Mouse (Mus musculus): ENCODE measurements around the gene 4931409K22Rik. TPM values are rescaled to one million over a fixed set of nuclear protein-coding genes. Genes with fewer than 3 reads are reported as not detected.
A peak's percentile ranks its signal among the peaks of the same experiment; 100 is the strongest.

4931409K22Rik gene
- total RNA-seq (2021): not detected
- long read RNA-seq, experiment 1: 0 reads
- long read RNA-seq, experiment 2: 0 reads

DNA sequence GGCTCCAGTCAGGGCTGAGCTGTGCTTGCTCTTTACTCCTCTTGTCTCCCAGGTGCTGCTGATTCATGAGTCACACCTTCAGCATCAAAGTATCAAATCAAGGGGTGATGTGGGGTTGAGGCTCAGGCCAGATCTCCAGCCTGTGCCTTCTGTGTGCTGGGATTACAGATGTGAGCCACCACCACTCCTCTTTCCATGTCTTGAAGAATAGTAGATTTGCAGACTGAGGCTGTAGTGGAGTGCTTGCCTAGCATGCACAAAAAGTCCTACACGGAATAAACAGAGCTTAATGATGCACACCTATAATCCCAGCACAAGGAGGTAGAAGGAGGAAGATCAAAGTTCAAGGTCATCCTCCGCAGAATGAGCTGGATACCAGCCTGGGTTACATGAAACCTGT is at the start of gene 4931409K22Rik:
4931409K22Rik (minus strand) TSS at position 101 of the 400 bp plus-strand sequence.
- DNase-seq (ENCODE audit: low spot score): no peak

DNA sequence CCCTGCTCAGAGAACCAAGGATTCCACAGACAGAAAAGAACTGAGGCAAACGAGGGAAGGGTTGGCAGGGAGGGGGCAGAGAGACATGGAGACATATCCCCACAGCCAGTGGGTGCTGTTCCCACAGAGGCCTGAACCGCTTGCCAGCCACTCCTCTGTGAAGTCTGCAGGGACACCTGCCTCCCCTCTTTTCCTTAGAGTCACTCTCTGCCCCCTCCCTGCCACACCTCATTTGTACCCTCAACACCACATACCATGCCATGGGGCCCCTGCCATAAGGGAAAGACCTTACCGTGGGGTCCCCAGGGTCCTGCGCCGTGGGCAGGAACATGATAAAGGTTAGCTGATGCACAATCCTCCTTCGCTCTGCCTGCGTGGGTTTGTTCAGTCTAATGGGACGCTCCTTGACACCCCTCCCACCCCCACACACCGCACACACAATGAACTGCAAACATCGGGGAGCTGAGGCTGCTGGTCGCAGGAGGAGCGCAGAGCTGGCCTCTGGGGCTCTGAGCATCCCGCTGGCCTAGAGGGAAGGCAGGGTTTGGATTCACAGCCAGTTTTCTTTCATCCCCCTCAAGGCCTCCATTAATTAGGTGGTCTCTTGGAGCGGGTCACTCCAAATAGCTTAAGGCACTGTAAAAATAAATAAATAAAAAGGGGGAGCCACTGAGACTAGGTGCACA is 49.5 kb upstream of the 4931409K22Rik start:
- DNase-seq (ENCODE audit: low spot score): no peak

GRCm38 (mm10) chr5:24605321-24605979 is 48.8 kb upstream of the 4931409K22Rik start:
- no peak for DNase-seq (ENCODE audit: low spot score)

DNA sequence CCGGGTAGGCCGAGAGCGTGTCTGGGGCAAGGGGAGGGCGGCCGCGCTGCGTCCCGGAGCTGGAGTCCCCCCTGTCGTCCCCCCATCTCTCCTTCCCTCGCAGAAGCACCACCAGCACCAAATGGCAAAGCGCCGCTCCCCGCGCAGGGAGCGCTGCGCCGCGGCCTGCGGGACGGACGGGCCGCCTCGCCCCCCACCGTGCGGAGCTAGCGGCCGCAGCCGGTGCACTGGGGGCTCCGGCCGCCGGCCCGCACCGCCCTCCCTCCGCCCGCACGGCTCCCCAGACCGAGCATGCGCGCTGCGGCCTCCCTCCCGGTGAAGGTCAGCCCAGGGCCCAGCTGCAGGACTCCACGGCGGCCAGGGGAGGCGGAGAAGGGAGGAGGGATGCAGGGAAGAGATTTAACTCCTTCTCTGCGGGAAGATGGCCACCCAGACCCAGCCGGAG is 48.1 kb upstream of the 4931409K22Rik start:
- DNase-seq (ENCODE audit: low spot score): peak; percentile 93

DNA sequence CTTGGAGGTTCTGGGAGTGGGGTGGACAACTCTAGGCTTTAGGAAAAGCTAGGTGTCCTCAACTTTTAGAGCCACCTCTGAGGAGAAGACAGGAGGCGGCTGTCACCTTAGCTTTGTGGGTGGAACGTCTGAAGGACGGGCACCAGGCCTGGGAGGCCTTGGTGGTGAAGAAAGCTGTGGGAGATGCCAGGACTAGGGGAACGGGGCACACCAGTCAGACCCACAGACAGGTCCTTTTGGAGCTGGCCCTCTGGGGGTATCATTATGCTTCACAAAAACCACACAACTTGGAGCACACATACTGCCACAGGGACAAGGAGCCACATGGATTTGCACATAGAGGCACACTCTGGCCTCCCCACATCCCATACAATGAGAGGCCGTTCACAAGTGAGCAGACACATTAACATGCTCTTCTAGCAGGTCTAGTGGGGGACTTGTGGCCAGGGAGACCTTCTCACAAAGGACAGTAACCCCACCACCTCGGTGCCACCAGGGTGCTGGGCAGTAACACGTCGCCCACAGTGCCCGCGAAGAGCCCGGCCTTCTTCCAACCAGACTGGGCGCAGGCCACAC is 47.6 kb upstream of the 4931409K22Rik start:
- DNase-seq (ENCODE audit: low spot score): no peak

GRCm38 (mm10) chr5:24603431-24604010 is 46.9 kb upstream of the 4931409K22Rik start:
- DNase-seq (ENCODE audit: low spot score): no peak

DNA sequence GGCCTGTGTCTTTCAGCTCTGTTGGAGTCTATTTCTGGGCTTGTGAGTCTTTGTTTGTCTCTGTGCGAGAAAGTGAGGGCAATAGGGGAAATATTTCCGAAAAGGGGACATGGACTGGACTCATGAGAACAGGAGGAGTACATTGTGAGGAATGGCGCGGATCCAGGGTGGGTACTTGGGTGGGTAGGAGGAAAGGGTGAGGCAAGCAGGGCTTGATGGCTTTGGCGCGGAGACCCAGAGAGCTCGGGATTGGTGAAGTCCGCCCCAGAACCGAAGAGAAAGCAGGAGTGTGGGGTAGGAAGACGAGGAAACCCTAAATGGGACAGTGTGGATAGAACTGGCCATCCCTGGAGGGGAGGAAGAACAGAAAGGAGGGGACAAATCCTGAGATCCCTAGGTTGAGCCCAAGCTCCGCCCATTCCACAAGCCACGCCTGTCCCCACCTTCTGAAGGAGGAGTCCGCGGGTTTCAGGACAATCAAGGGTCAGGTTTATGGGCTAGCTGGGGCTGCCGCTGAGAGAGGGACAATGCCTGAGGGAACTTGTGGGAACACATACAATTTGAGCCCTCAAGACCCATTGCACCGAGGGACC is 46.2 kb upstream of the 4931409K22Rik start:
- peak; percentile 95 for DNase-seq (ENCODE audit: low spot score)

DNA sequence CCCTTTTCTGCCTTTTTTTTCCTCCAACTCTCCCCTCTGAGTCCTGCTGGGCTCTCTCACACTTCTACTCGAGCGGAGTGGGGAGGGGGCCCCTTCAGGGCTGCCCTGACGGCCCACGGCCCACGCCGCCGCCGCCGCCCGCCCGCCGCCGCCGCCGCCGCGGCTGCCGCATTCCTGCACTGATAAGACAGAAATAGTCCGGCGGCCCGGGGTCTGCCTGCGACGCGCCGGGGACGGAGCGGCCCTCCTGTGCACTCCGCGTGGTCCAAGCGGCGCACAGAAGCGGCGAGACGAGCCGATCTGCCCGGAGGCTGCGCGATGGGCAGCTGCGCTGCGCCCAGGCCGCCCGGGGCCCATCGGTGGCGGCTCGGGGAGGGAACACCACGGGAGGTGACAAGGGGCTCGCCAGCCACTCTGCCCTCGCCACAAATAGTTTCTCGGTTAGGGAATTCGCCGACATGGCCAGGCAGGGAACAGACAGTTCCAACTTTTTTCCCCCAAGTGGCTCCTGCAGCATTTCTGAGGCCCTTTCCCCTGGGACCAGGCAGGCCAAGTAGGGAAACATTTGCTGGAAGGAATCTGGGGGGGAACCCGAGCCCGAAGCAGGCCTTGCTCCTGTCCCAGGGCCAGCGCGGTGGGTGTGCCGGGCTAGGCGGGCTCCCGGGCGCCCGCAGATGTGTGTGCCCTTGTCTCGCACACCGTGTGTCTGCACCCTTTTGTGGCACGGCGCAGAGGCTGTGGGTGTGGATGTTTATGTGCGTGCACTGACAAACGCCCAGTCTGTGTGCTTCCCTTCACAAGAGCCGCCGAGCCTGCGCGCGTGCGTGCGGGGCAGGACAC is 45.5 kb upstream of the 4931409K22Rik start:
- peak; percentile 83 for DNase-seq (ENCODE audit: low spot score)

GRCm38 (mm10) chr5:24601071-24601835 is 44.6 kb upstream of the 4931409K22Rik start:
- no peak for DNase-seq (ENCODE audit: low spot score)

- peak; percentile 91 for DNase-seq (ENCODE audit: low spot score)
Measured at GRCm38 (mm10) chr5:24600236-24600635, 43.6 kb upstream of the 4931409K22Rik start.

GRCm38 (mm10) chr5:24599137-24599536 is 42.5 kb upstream of the 4931409K22Rik start:
- no peak for DNase-seq (ENCODE audit: low spot score)

DNA sequence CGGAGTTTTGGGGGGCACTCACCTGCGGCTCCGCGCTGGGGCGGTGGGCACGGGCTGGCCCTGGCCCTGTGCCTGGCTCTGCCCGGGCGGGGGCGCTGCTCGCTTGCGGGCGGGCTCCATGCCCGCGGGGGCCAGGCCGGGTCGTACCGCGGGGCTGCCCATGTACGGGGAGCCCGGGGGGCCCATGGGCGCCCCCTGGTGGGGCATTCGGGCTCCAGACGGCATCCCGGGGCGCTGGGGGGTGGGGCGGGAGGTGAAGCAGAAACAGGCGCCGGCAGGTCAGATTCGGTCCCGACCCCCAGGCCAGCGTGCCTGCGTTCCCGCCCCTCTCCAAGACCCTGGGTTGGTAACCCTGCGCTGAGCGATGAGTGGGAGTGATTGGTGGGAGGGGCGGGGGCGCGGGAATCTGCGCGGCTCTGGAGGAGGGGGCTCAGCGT is 42.0 kb upstream of the 4931409K22Rik start:
- peak; percentile 58 for DNase-seq (ENCODE audit: low spot score)

DNA sequence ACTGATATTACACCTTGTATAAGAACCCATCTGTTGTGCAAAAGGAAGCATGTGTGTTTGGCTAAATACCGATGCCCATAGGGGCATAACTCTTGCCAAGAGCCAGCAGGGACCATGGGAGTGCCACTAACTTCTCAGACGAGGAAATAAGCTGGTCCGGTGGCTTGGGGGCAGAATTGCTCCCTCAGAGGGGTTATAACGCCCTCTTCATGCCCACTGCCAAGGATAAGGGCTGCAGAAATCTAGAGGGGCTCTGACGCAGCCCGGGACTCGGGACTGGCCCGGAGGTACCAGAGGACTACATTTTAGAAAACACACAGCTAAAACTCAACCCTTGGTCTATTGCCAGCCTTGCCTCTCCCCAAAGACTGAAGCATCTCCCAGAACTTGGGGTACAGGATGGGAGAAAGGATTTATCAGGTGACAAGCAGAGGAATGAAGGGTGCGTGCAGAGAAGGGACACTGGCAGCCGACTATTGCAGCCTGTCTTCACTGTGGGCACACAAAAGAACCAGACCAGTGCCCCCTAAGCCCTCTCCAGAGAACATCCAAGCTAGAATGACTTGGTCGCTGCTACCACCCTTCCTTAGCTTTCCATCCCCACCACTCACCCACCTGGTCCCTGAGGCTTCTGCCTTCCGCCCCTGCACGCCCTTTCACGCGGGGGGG is 41.4 kb upstream of the 4931409K22Rik start:
- DNase-seq (ENCODE audit: low spot score): no peak

DNA sequence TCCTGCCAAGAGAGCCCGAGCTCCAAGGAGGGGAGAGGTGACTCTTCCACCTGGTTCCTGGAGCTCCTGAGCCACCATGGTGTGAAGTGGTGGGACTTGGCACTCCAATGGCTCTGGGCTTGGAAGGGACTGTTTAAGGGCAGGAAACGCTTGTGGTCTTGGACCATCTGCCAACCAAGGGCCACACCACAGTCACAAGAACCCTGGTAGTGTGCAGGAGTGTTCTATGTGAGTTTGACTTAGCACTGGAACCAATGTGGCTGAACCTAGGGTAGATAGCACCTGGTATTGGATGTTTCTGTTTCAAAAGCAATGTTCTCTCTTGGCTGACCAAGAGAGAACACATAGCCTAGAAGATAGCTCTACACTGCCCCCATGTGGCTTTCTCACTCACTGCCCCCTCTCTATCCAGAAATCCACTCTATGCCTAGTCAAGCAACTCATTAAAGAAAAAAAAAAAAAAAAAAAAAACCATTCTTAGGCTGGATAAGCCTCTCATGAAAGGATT is 40.7 kb upstream of the 4931409K22Rik start:
- DNase-seq (ENCODE audit: low spot score): peak; percentile 83

GRCm38 (mm10) chr5:24596519-24597171 is 40.0 kb upstream of the 4931409K22Rik start:
- peak; percentile 59 for DNase-seq (ENCODE audit: low spot score)

DNA sequence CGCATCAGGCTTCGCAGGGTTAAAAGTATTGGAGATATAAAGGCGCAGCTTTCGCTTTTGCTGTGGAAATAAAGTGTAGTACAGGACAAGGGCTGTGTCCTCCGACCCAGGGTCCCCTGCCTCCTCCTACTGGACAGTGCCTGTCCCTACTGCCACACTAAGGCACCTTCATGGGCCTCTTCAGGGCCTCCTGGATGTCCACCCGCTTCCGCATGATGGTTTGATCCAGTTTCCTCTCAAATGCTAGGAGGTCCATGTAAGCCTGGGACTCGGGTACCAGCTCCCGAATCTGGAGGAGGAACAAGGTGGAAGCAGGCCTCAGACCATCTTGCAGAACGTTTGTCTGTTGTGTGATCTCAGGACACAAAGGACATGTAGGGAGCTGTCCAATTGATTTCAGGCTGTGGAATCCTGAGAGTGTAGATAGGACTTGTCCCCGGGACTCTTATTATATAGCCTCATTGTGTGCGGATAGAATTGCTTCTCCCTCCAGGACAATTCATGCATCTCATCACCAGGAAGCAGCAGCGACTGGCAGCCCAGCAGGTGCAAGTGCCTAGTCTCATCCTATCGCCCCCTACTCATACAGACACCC is 39.3 kb upstream of the 4931409K22Rik start:
- DNase-seq (ENCODE audit: low spot score): no peak

DNA sequence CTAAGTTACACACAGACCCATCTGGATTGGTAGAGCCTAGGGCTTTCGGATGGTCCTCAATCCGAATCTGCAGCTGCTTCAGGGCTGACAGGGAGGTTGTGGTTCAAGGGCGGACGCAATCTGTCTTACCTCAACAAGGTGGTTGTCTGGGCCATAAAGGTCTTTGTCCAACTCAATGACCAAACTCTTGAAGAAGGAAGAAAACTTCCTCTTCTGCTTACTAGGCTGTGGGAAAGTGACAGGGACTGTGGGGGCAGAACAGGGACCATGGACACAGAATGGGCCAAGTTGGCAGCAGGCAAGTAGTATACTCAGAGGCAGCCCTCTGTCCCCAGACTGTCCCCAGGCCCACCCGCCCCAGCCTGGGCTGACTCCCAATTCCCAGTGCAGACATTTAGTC is 38.7 kb upstream of the 4931409K22Rik start:
- DNase-seq (ENCODE audit: low spot score): no peak

- DNase-seq (ENCODE audit: low spot score): no peak
Measured at GRCm38 (mm10) chr5:24594346-24594745, 37.7 kb upstream of the 4931409K22Rik start.

All from gastrocnemius, adult 18-20 months (tissue).